Mouse (Mus musculus) heart, adult 8-10 months (tissue): ENCODE data around the gene Cldn20. TPM values are rescaled to one million over a fixed set of nuclear protein-coding genes. Genes with fewer than 3 reads are reported as not detected.

Experiments
- DNase-seq: peaks from one replicate; pipeline ENCODE4 v3.0.0; 2022; ENCODE audit warnings: low spot score
- total RNA-seq, 4 experiments: library from RNA; stranded (reverse); gene quantifications; 2 replicates each; pipeline ENCODE4 v1.2.4; 2022

Gene Cldn20
- total RNA-seq, 4 experiments from 2014 or later, result not detected

GRCm38 (mm10) chr17:3529523-3529922, 2.8 kb upstream of the Cldn20 start:
- no peak for DNase-seq

GRCm38 (mm10) chr17:3530549-3530948, 1.8 kb upstream of the Cldn20 start:
- no peak for DNase-seq

GRCm38 (mm10) chr17:3531641-3532040, 713 bp upstream of the Cldn20 start:
- DNase-seq, result no peak

GRCm38 (mm10) chr17:3533425-3533824, 1.1 kb downstream of the Cldn20 start:
- DNase-seq, result no peak

- no peak for DNase-seq
Measured at GRCm38 (mm10) chr17:3540304-3540703, 8.0 kb downstream of the Cldn20 start.

GRCm38 (mm10) chr17:3541033-3541432, 8.7 kb downstream of the Cldn20 start:
- no peak for DNase-seq

- DNase-seq, result no peak
Measured at GRCm38 (mm10) chr17:3547725-3548124, 15.4 kb downstream of the Cldn20 start.

- DNase-seq, result no peak
Measured at GRCm38 (mm10) chr17:3556251-3556650, 23.9 kb downstream of the Cldn20 start.

- peak; percentile 98 for DNase-seq
Measured at GRCm38 (mm10) chr17:3557331-3558311, 25.3 kb downstream of the Cldn20 start, which contains the start of gene Tfb1m. TSS of gene Tfb1m (minus strand) at chr17:3557781.

GRCm38 (mm10) chr17:3558356-3558870, 26.1 kb downstream of the Cldn20 start:
- no peak for DNase-seq

GRCm38 (mm10) chr17:3560534-3560933, 28.2 kb downstream of the Cldn20 start:
- DNase-seq, result no peak

GRCm38 (mm10) chr17:3562405-3562804, 30.1 kb downstream of the Cldn20 start:
- no peak for DNase-seq

- DNase-seq, result peak; percentile 55
Measured at GRCm38 (mm10) chr17:3570876-3571275, 38.5 kb downstream of the Cldn20 start.

Other genes starting within 250 kb of the Cldn20 start
- gene Tiam2, start 206.0 kb upstream of the Cldn20 start, total RNA-seq, result 1 to 10 TPM; 2.0 to 4.9 (median 2.5) TPM
- 10 to 100 TPM; 10.4 to 12.6 (median 11.9) TPM for gene Tfb1m, start 25.2 kb downstream of the Cldn20 start, total RNA-seq
- gene Nox3, start 163.7 kb downstream of the Cldn20 start, total RNA-seq, result not detected